Mouse (Mus musculus) spleen, adult 18-20 months (tissue): ENCODE measurements around the gene Vstm2b.

ENCODE experiments used
- DNase-seq, 2 experiments: peaks; one replicate each; pipeline ENCODE4 v3.0.0; 2022; ENCODE audit warnings: mixed read lengths in 2 of 2

Gene Vstm2b

GRCm38 (mm10) chr7:40898096-40898710 lies at the start of gene Vstm2b:
Gene Vstm2b, plus strand, starts transcription at chr7:40898328.
- DNase-seq, result no peak

DNA sequence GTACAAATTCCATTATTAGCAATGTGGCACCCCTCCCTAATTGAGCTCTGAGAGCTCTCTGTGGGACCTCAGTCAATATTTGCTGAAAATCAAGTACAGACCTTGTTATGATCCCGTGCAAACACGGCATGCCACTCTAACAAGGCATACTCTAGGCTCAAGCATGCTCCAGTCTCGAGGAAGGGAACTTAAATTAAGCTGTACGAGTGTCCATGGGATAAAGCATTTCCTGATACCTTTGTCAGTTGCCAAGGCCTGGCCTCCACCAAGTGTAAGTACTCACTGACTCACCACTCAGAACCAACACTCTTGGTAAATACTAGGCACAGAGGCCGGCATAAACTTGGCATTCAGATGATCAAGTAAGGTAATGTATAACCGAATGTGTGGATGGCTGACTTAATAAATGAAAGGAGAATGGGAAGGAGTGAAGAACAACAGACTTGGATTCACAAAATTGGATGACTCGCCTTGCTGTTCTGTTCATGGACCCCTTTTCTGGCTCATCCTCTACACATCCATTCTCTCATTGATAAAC lies 42.0 kb upstream of the Vstm2b start:
- no peak for DNase-seq

DNA sequence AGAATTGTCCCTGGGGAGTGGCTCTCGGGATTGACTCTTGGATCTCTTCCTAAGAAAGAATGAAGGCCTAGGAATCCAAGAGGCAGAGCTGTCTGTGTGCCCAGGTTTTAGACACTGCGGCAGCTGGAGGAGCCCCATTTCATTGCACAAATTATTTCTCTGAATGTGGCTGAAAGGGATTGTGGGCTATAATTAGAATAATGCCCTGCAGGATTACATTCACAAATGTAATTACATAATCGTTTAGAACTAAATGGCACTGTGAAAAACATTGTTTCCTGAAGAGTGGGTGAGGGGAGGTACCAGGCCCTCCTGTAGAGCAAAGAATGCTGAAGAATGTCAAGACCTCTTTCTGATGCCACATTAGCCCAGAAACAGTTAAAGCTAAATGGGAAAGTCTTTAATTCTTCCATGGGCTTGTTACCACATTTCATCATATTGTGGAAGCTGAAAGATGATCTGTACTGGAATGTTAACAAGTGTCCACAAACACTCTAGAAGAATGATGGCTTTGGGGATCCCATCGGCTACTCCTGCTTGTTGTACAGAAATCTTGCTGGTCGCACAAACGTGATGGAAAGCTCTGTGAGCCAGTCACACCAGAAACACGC lies 24.6 kb upstream of the Vstm2b start:
- DNase-seq, result no peak

DNA sequence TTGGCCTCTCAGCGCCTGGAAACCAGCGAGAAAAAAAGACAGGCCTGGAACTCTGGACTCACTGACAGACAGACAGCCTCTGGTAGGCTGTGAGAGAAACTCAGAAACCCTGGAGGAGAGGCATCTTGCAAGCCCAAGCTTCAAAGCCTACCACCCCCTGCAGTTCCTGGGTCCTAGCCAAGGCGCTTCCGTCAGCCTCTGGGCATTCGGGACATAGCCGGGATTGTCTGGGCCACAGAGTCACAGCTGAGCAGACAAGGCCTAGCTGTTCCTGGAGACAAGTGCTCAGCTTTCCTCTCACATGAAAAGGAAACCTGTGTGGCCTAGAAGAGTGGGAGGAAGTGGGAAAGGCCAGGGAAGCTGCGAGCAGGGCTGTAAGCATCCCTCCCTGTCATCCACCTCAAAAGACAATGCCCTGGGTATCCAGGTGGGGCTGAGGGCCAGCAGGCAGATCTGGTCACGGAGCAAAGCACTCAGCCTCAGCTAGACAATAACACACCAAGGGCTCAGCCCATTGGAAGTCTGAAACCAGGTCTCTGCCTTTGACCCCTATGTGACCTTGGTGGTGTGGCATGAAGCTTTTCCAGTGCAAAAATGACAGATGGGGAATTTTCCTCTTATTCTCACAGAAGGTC lies 13.2 kb upstream of the Vstm2b start:
- no peak for DNase-seq

- no peak for DNase-seq
Measured at GRCm38 (mm10) chr7:40888358-40888757, 9.8 kb upstream of the Vstm2b start.

DNA sequence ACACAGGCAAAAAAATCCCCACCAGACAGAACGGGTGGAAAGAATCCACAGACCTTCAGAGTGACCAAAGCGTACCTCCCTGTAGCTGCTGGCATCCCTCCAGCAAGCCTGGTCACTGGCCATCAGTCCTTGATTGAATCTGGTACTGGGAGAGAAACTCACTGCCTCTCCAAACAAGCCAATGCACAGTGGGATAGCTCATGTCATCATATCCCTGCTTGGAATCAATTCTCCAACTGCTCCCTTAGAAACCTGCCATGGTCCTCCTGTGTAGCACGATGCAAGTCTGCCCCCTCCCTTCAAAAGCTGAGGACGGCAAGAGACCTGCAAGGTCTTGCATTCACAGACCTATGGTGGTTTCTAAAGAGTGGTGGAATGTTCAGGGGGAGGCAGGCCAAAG lies 1.2 kb upstream of the Vstm2b start:
- no peak for DNase-seq

DNA sequence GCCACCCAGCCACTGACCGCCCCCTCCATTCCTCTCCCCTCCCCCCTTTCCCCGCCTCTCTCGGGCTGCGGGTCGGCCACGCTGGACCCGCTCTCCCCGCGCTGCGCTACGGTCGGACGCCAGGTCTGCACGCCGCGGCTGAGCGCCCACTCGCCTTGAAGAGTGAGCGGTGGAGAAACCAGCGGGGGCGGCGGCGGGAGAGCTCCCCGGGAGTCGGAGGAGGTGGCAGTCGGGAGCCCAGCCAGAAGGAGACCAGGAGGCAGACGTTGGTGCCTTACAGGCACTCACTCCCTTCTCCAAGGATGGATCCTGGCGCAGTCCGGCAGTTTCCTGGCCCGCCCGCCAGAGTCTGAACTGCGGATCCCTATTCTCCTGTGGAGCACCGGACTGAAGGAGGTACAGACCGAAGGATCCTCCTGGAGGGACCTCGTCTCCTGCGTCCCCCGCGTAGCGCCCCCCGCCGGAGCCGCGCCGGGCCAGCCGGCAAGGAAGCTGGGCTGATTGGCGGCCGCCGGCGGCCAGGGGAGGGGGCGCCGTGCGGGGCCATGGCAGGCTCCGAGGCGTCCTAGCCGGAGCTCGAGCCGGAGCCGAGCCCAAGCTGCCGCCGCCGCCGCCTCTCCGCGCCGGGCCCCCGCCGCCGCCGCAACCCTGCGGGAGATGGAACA lies 715 bp downstream of the Vstm2b start:
- DNase-seq, result no peak

- no peak for DNase-seq
Measured at GRCm38 (mm10) chr7:40899376-40900265, 1.5 kb downstream of the Vstm2b start.

DNA sequence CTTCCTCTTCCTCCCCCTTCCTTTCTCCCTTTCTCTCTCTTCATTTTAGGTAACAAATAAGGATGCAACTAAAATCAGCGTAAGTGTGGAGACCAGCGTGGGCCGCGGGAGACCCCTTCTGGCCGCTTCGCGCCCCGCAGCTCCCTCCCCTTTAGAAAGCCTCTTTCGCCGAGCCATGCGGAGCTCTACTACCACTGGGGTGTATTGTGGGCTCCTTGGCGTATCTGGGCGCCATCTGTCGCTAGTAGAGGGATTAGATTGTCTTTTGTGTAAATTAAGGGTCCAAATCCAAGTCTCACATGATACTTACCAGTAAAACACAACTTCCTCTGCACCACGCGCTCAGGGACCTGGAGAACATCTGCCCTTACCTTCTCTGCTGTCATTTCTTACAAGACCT lies 3.1 kb downstream of the Vstm2b start:
- DNase-seq, result no peak

- DNase-seq, result no peak
Measured at GRCm38 (mm10) chr7:40902506-40902905, 4.4 kb downstream of the Vstm2b start.

DNA sequence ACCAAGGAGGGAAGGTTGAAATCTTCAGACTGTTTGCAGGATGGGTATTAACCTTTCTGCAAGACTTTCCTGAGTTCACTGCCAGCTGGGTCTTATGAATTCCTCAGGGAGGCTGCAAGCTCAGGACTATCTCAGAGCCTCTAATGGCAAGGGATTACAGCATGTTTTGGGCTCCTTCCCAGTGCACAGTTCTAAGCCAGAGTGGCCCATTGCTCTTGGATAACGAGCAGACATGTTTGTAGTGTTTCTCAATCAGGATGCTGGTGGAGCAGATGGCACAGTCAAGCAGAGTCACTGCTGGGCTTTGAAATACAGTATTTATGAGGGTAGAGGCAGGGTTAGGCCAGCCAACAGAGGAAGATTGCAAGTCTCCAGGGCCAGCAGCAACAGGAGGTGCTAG lies 8.4 kb downstream of the Vstm2b start:
- no peak for DNase-seq

GRCm38 (mm10) chr7:40916761-40917160 lies 18.6 kb downstream of the Vstm2b start:
- no peak for DNase-seq

DNA sequence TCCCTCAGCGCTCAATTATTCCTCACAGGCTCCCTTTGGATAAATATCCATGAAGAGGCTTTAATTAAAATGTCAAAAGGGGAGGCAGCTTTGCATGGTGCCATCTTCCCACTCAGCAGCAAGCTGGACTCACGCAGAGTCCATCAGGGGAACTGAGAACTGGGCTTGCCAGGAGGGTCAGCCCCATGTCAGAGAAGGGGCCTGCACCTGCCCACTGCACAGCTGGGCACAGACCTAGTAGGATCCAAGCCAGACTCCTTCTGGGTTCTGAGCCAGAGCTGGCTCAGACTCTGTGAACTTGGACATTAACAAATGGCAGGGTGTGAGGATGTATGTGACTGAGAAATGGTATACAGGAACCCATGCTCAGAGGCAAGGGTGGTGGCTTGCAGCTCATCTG lies 22.0 kb downstream of the Vstm2b start:
- no peak for DNase-seq

DNA sequence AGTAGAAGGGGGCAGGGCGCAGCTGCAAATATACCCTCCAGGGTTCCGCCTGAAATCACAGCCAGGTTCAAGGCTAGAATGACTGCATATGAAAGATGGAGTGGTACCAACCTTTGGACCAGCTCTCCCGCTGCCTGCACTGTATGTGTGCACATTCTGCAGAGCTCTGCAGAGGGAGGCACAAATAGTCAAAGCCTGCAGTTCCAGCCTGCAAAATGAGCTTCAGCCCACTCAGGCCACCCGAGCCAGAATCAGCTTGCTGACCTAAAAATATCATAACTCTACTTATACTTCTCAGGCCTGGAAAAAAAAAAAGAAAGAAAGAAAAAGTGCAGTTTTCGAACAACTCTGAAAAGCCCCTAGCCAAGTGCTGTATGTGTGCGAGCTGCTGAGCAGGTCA lies 23.2 kb downstream of the Vstm2b start:
- DNase-seq, result no peak

DNA sequence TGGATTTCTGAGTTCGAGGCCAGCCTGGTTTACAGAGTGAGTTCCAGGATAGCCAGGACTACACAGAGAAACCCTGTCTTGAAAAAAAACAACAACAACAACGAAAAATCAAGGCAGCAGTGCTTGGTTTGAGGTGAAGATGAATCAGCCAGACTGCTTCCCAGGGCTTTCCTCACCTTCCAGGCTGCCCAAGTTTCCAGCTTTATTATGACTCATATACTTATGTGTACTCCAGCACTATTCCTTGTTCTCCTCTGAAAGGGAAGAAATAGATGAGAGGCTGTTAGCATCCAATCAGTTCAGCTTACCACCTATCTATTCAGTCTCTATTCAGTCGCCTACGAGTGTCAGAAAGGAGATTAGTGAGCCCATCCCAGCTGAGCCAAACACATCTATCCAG lies 24.7 kb downstream of the Vstm2b start:
- DNase-seq, result no peak

DNA sequence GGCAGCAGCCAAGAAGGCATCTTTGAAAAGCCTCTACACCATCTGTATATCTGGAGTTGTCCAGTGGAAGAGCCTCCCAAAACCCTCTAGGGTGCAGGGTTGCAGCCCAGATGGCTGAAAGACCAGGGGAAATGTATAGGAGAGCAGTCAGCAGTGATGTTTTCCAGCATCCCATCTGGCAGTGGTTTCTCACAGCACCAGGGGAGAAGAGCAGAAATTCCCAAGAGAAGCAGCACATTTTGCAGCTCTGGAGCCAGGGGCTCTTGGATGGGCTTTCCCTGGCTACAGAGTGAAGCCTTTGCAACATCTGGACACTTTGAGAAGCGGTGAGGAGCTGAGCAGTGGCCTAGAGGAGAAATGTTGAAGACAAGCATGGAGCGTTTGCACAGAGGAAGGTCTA lies 30.3 kb downstream of the Vstm2b start:
- DNase-seq, result no peak

DNA sequence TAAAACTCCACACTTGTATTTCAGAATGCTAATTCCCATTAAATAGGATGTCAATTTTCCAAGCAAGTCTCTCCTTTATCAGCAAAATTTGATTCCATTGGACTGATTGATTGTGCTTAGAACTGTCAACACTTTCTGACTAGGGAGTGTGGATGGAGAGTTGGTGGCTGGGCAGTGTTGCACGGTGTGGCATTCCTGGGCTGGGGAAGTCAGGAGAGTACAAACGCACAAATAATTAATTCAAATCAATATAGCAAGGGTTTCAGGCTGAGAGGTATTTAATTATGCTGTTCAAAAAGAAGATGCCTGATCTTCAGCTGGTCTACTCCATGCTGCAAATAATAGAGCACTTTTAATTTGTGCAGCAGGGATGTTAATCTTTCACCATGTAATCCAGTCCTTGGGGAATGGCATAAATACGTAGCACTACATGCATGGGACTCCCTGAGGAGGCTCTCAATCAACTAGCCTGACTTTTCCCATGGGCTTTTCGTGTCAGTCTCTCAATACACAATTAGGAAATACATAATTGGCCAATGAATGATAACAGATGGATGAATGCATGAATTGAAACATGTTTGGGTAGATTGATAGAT lies 38.6 kb downstream of the Vstm2b start:
- no peak for DNase-seq

DNA sequence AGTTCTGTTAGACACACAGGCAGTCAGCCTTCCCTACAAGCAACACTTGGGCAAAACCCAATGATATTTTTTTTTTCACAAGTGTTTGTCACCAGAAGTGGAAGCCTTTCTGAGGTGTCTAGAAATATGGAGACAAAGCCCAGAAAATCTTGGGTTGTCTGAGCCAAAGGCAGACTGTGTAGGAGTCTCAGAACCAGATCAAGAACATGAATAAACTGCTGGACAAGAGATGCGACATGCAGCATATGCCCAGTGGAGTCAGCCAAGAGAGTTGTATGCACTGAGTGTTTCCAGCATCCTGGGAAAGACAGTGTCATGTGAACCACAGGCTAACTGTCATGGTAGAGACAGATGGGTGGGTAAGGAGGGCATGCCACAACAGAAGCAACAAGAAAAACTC lies 41.2 kb downstream of the Vstm2b start:
- DNase-seq, result no peak

GRCm38 (mm10) chr7:40942233-40942935 lies 44.3 kb downstream of the Vstm2b start:
- DNase-seq, result no peak
